Mouse (Mus musculus) forebrain, embryonic 15.5 days (tissue): Measurements from ENCODE around the gene Herc3. TPM values are rescaled to one million over a fixed set of nuclear protein-coding genes. Genes with fewer than 3 reads are reported as not detected.

Experiments used
- ATAC-seq: fragments of 200-750 bp; cut with Nextera tagmentation; replicated peaks from 2 replicates; pipeline ENCODE4 v1.8.0; 2017; ENCODE audit warnings: mild to moderate bottlenecking, moderate TSS enrichment, moderate library complexity
- H3K27ac ChIP-seq: fragments of 300-500 bp; sonication (generic); replicated peaks from 2 replicates; pipeline ENCODE4 v1.5.1; 2015; ENCODE audit warnings: mild to moderate bottlenecking, inconsistent platforms
- H3K27me3 ChIP-seq: fragments of 300-500 bp; sonication (generic); 2 replicates; pipeline ENCODE4 v1.6.1; 2015; ENCODE audit warnings: inconsistent platforms
- H3K36me3 ChIP-seq: fragments of 300-500 bp; sonication (generic); 2 replicates; pipeline ENCODE4 v1.6.1; 2015; ENCODE audit warnings: mild to moderate bottlenecking, inconsistent platforms
- H3K4me1 ChIP-seq: fragments of 300-500 bp; sonication (generic); 2 replicates; pipeline ENCODE4 v1.6.1; 2015; ENCODE audit warnings: inconsistent platforms
- H3K4me2 ChIP-seq: fragments of 300-500 bp; sonication (generic); replicated peaks from 2 replicates; pipeline ENCODE4 v1.6.1; 2015; ENCODE audit warnings: mild to moderate bottlenecking, inconsistent platforms
- H3K4me3 ChIP-seq: fragments of 300-500 bp; sonication (generic); 2 replicates; pipeline ENCODE4 v1.5.1; 2015; ENCODE audit warnings: mild to moderate bottlenecking, inconsistent platforms
- H3K9ac ChIP-seq: fragments of 300-500 bp; sonication (generic); replicated peaks from 2 replicates; pipeline ENCODE4 v1.6.1; 2015; ENCODE audit warnings: mild to moderate bottlenecking, inconsistent platforms
- H3K9me3 ChIP-seq: fragments of 300-500 bp; sonication (generic); 2 replicates; pipeline ENCODE4 v1.6.1; 2016; ENCODE audit warnings: inconsistent platforms
- WGBS: fragments of 180-500 bp; shearing (Covaris S2); methylation state at CpG from one replicate; pipeline ENCODE4 v1.1.7; 2015; ENCODE audit warnings: mixed read lengths; 5-methylcytosine and 5-hydroxymethylcytosine counted together
- polyA plus RNA-seq: library from polyadenylated mRNA; unstranded; fragments of >200 nt; fragmentation: Nextera tagmentation; extraction: Ambion mirVana; gene quantifications from 2 replicates; pipeline ENCODE4 v1.2.1, GENCODE M21; 2015

Herc3 gene
- polyA plus RNA-seq, 1 experiment from 2014 or later: 26.7 TPM

- peaks cover 13% of the 10 kb centered on the region for H3K9me3 ChIP-seq
- H3K4me2 ChIP-seq: peak overlapping the region; percentile 16; the same call in 1 of the 2 replicates
- WGBS: 11% methylated on average over 8 of the region's 8 CpGs
- H3K27me3 ChIP-seq: no peaks in the 10 kb centered on the region
- peak overlapping the region; percentile 13; the same call in 1 of the 2 replicates for H3K27ac ChIP-seq
- peaks cover 21% of the 10 kb centered on the region for H3K4me1 ChIP-seq
- peaks cover 20% of the 10 kb centered on the region; the same call in 1 of the 2 replicates for H3K36me3 ChIP-seq
- no peak overlapping the region for H3K9ac ChIP-seq
- no peak overlapping the region for H3K4me3 ChIP-seq
- peak; percentile 84 for ATAC-seq
Observed at GRCm38 (mm10) chr6:58903171-58903570, 71.9 kb downstream of the Herc3 start.

- Histone ChIP-seq H3K4me3 (no peak overlapping the region), H3K27ac (no peak overlapping the region), H3K9me3 (peaks cover 13% of the 10 kb centered on the region), H3K9ac (no peak overlapping the region), H3K4me2 (no peak overlapping the region), H3K4me1 (peaks cover 19% of the 10 kb centered on the region), H3K27me3 (no peaks in the 10 kb centered on the region), H3K36me3 (peaks cover 20% of the 10 kb centered on the region; the same call in 1 of the 2 replicates)
- WGBS: 55% methylated on average over 3 of the region's 3 CpGs
- no peak for ATAC-seq
Observed at GRCm38 (mm10) chr6:58904551-58904950, 73.3 kb downstream of the Herc3 start.

GRCm38 (mm10) chr6:58906852-58907261 is 75.6 kb downstream of the Herc3 start, which contains the start of gene Nap1l5:
TSS of gene Nap1l5 (minus strand) at chr6:58907076.
- Histone ChIP-seq H3K36me3 (peaks cover 20% of the 10 kb centered on the region), H3K9me3 (peaks cover 13% of the 10 kb centered on the region), H3K27me3 (no peaks in the 10 kb centered on the region), H3K27ac (peak within 1 kb of the TSS; percentile 61), H3K4me1 (peaks cover 14% of the 10 kb centered on the region), H3K9ac (peak within 1 kb of the TSS; percentile 51), H3K4me2 (peak within 1 kb of the TSS; percentile 60), H3K4me3 (peak within 1 kb of the TSS; percentile 53)
- peak; percentile 88 for ATAC-seq
- WGBS: 42% methylated on average over 34 of the region's 34 CpGs

- Histone ChIP-seq H3K27me3 (no peaks in the 10 kb centered on the region), H3K4me2 (peak overlapping the region; percentile 60), H3K4me3 (peak overlapping the region; percentile 53), H3K4me1 (peaks cover 11% of the 10 kb centered on the region), H3K9ac (0 out of 2 replicates have a peak overlapping the region, but pooled peaks have one; percentile 51), H3K27ac (peak overlapping the region; percentile 61), H3K36me3 (peaks cover 20% of the 10 kb centered on the region), H3K9me3 (peaks cover 13% of the 10 kb centered on the region)
- WGBS: 66% methylated on average over 8 of the region's 8 CpGs
- ATAC-seq: 0 out of 2 replicates have a peak, but pooled peaks have one; percentile 1
Observed at GRCm38 (mm10) chr6:58907336-58907735, 76.1 kb downstream of the Herc3 start.

- no peak for ATAC-seq
- peaks cover 13% of the 10 kb centered on the region for H3K9me3 ChIP-seq
- peaks cover 9% of the 10 kb centered on the region for H3K4me1 ChIP-seq
- no peak overlapping the region for H3K9ac ChIP-seq
- no peaks in the 10 kb centered on the region for H3K27me3 ChIP-seq
- H3K4me3 ChIP-seq: no peak overlapping the region
- H3K27ac ChIP-seq: no peak overlapping the region
- no peak overlapping the region for H3K4me2 ChIP-seq
- WGBS: 56% methylated on average over 2 of the region's 2 CpGs
- peaks cover 20% of the 10 kb centered on the region for H3K36me3 ChIP-seq
Observed at GRCm38 (mm10) chr6:58907791-58908190, 76.5 kb downstream of the Herc3 start.

GRCm38 (mm10) chr6:58912842-58913241 is 81.6 kb downstream of the Herc3 start:
- H3K36me3 ChIP-seq: peaks cover 12% of the 10 kb centered on the region
- no peak overlapping the region for H3K9ac ChIP-seq
- H3K27me3 ChIP-seq: no peaks in the 10 kb centered on the region
- H3K4me1 ChIP-seq: no peaks in the 10 kb centered on the region
- 83% methylated on average over 5 of the region's 5 CpGs for WGBS
- H3K9me3 ChIP-seq: no peaks in the 10 kb centered on the region
- ATAC-seq: no peak
- no peak overlapping the region for H3K27ac ChIP-seq
- no peak overlapping the region for H3K4me3 ChIP-seq
- no peak overlapping the region for H3K4me2 ChIP-seq

- Histone ChIP-seq H3K9me3 (no peaks in the 10 kb centered on the region), H3K4me1 (no peaks in the 10 kb centered on the region), H3K36me3 (peaks cover 12% of the 10 kb centered on the region), H3K27me3 (no peaks in the 10 kb centered on the region), H3K9ac (no peak overlapping the region), H3K4me2 (no peak overlapping the region), H3K27ac (no peak overlapping the region), H3K4me3 (no peak overlapping the region)
- ATAC-seq: no peak
- WGBS: 80% methylated on average over 3 of the region's 3 CpGs
Observed at GRCm38 (mm10) chr6:58913551-58913950, 82.3 kb downstream of the Herc3 start.

- H3K9me3 ChIP-seq: no peaks in the 10 kb centered on the region
- H3K27ac ChIP-seq: no peak overlapping the region
- 82% methylated on average over 5 of the region's 5 CpGs for WGBS
- no peak for ATAC-seq
- H3K4me1 ChIP-seq: no peaks in the 10 kb centered on the region
- H3K27me3 ChIP-seq: no peaks in the 10 kb centered on the region
- H3K36me3 ChIP-seq: peaks cover 12% of the 10 kb centered on the region
- H3K4me3 ChIP-seq: no peak overlapping the region
- no peak overlapping the region for H3K4me2 ChIP-seq
- no peak overlapping the region for H3K9ac ChIP-seq
Observed at GRCm38 (mm10) chr6:58913971-58914370, 82.7 kb downstream of the Herc3 start.

GRCm38 (mm10) chr6:58916498-58916897 is 85.2 kb downstream of the Herc3 start:
- no peaks in the 10 kb centered on the region for H3K9me3 ChIP-seq
- no peak overlapping the region for H3K27ac ChIP-seq
- H3K36me3 ChIP-seq: peaks cover 15% of the 10 kb centered on the region
- 92% methylated on average over 5 of the region's 5 CpGs for WGBS
- no peaks in the 10 kb centered on the region for H3K27me3 ChIP-seq
- H3K4me3 ChIP-seq: no peak overlapping the region
- ATAC-seq: no peak
- H3K9ac ChIP-seq: no peak overlapping the region
- H3K4me1 ChIP-seq: no peaks in the 10 kb centered on the region
- no peak overlapping the region for H3K4me2 ChIP-seq

GRCm38 (mm10) chr6:58920735-58921134 is 89.5 kb downstream of the Herc3 start:
- no peak overlapping the region for H3K4me2 ChIP-seq
- no peak overlapping the region for H3K9ac ChIP-seq
- H3K27ac ChIP-seq: no peak overlapping the region
- H3K9me3 ChIP-seq: no peaks in the 10 kb centered on the region
- H3K36me3 ChIP-seq: peaks cover 15% of the 10 kb centered on the region
- no peak overlapping the region for H3K4me3 ChIP-seq
- no peaks in the 10 kb centered on the region for H3K4me1 ChIP-seq
- 75% methylated on average over 6 of the region's 6 CpGs for WGBS
- ATAC-seq: no peak
- H3K27me3 ChIP-seq: no peaks in the 10 kb centered on the region

- H3K4me1 ChIP-seq: no peaks in the 10 kb centered on the region
- no peak overlapping the region for H3K4me3 ChIP-seq
- 53% methylated on average over 3 of the region's 3 CpGs for WGBS
- H3K27ac ChIP-seq: no peak overlapping the region
- ATAC-seq: no peak
- H3K9me3 ChIP-seq: no peaks in the 10 kb centered on the region
- H3K27me3 ChIP-seq: no peaks in the 10 kb centered on the region
- no peak overlapping the region for H3K9ac ChIP-seq
- peaks cover 9% of the 10 kb centered on the region for H3K36me3 ChIP-seq
- no peak overlapping the region for H3K4me2 ChIP-seq
Observed at GRCm38 (mm10) chr6:58921623-58922022, 90.4 kb downstream of the Herc3 start.

GRCm38 (mm10) chr6:58922511-58922910 is 91.2 kb downstream of the Herc3 start:
- H3K4me3 ChIP-seq: no peak overlapping the region
- no peak overlapping the region for H3K9ac ChIP-seq
- no peak overlapping the region for H3K4me2 ChIP-seq
- no peaks in the 10 kb centered on the region for H3K9me3 ChIP-seq
- H3K4me1 ChIP-seq: 0 out of 2 replicates have a peak, but pooled peaks cover 3% of the 10 kb centered on the region
- WGBS: 89% methylated on average over 5 of the region's 5 CpGs
- no peak overlapping the region for H3K27ac ChIP-seq
- H3K36me3 ChIP-seq: peaks cover 3% of the 10 kb centered on the region; the same call in 1 of the 2 replicates
- no peaks in the 10 kb centered on the region for H3K27me3 ChIP-seq
- ATAC-seq: no peak

GRCm38 (mm10) chr6:58927881-58928280 is 96.6 kb downstream of the Herc3 start:
- Histone ChIP-seq H3K4me3 (no peak overlapping the region), H3K27ac (no peak overlapping the region), H3K9ac (no peak overlapping the region), H3K36me3 (no peaks in the 10 kb centered on the region), H3K27me3 (no peaks in the 10 kb centered on the region), H3K4me2 (no peak overlapping the region), H3K9me3 (no peaks in the 10 kb centered on the region), H3K4me1 (peaks cover 27% of the 10 kb centered on the region)
- 70% methylated on average over 2 of the region's 2 CpGs for WGBS
- ATAC-seq: no peak
